8 mouse cellular contexts compared by ENCODE assay signal in the genomic region with DNA sequence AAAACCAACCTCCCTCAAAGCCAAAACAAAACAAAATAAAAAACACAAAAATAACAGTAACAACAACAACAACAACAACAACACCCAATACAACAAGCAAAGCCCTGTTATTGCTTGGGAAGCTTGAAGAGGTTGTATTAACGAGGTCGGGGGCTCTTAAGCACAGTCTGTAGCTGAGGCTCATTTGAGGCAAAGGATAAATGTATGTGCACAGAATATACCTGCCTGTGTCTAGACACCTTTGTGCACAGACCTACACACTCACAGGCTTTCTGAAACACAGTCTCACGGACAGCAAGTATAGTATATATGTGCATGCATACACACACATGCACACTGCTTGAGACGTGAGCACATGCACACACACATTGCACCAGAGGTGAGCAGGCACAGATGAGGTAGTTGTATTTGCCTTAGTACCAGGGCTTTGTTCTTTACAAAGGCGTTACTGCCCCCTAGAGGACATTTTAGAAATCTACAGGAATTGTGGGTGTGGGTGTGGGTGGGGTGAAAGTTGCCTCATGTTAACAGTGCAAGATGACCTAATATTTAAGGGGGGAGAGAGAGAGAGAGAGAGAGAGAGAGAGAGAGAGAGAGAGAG. TPM values are rescaled to one million over a fixed set of nuclear protein-coding genes. Genes with fewer than 3 reads are reported as not detected.
A peak's percentile ranks its signal among the peaks of the same experiment; 100 is the strongest.
DNase-seq lines count a peak whose midpoint lies in the region; ATAC-seq and TF ChIP-seq lines count a peak whose summit lies in the region.

No protein-coding gene starts in this region.

- no peak overlapping the region for H3K4me3 ChIP-seq in embryonic facial prominence, embryonic 14.5 days (ENCODE audit: low read depth, low read length)
- H3K4me3 ChIP-seq in liver, embryonic 16.5 days (ENCODE audit: low read depth, low read length): no peak overlapping the region
- no peak overlapping the region for H3K4me3 ChIP-seq in neural tube, embryonic 12.5 days

- H3K4me1 ChIP-seq in embryonic facial prominence, embryonic 14.5 days (ENCODE audit: control insufficient read depth, insufficient read depth, low read length): no peaks in the 10 kb centered on the region
- no peaks in the 10 kb centered on the region for H3K4me1 ChIP-seq in liver, embryonic 16.5 days (ENCODE audit: control insufficient read depth, low read depth, low read length)
- H3K4me1 ChIP-seq in neural tube, embryonic 12.5 days: no peaks in the 10 kb centered on the region

- no peak overlapping the region for H3K4me2 ChIP-seq in embryonic facial prominence, embryonic 14.5 days (ENCODE audit: low read depth, low read length)
- H3K4me2 ChIP-seq in liver, embryonic 16.5 days (ENCODE audit: low read depth, low read length): no peak overlapping the region
- H3K4me2 ChIP-seq in neural tube, embryonic 12.5 days (replicated peaks): no peak overlapping the region

- DNase-seq in cerebellum, adult 18-20 months: peak; percentile 43 to 44
- no peak for DNase-seq in cerebellum, adult 11-12 months
- DNase-seq in Patski (ENCODE audit: low read depth, low spot score): peak; percentile 22
- peak; percentile 69 for DNase-seq in embryonic facial prominence, embryonic 14.5 days (ENCODE audit: low spot score)
- DNase-seq in induced T-regulatory cell, adult 2 months (ENCODE audit: low read depth): peak; percentile 81
- no peak for DNase-seq in ovary, postnatal 36 days (ENCODE audit: low spot score)

- H3K27ac ChIP-seq in embryonic facial prominence, embryonic 14.5 days (replicated peaks; ENCODE audit: low read depth, low read length): no peak overlapping the region
- no peak overlapping the region for H3K27ac ChIP-seq in liver, embryonic 16.5 days (ENCODE audit: low read length)
- no peak overlapping the region for H3K27ac ChIP-seq in neural tube, embryonic 12.5 days

- WGBS in embryonic facial prominence, embryonic 14.5 days: 27% methylated on average over 5 of the region's 5 CpGs
- WGBS in liver, embryonic 16.5 days (ENCODE audit: insufficient replicate concordance): 21% methylated on average over 5 of the region's 5 CpGs
- 20% methylated on average over 5 of the region's 5 CpGs for WGBS in neural tube, embryonic 12.5 days

- peak; percentile 62 for TF ChIP-seq CTCF in Patski (IDR thresholded peaks at IDR 0.05)

- POLR2A ChIA-PET in Patski (lab: Charles Lee): interaction anchor here (0.7 kb wide), 1 partner anchor 1207 kb away, joined by 4 read pairs; no protein-coding TSS in a partner anchor

- CTCF ChIA-PET in Patski (lab: Charles Lee): no interaction called here

- H3K27me3 ChIP-seq in Patski: peaks cover 63% of the 10 kb centered on the region
- H3K27me3 ChIP-seq in embryonic facial prominence, embryonic 14.5 days (replicated peaks; ENCODE audit: control insufficient read depth, insufficient read depth, low read length): peaks cover 13% of the 10 kb centered on the region
- peaks cover 5% of the 10 kb centered on the region; the same call in 1 of the 2 replicates for H3K27me3 ChIP-seq in liver, embryonic 16.5 days (ENCODE audit: control insufficient read depth, insufficient read depth, low read depth, low read length)
- no peaks in the 10 kb centered on the region; the same call in 1 of the 2 replicates for H3K27me3 ChIP-seq in neural tube, embryonic 12.5 days (replicated peaks)

- in situ Hi-C loops in Patski (cut with MboI; ENCODE audit: low pct_unique_long_range_greater_than_20kb): no loop called here

- no peak overlapping the region for H3K9ac ChIP-seq in embryonic facial prominence, embryonic 14.5 days (ENCODE audit: low read depth, low read length)
- H3K9ac ChIP-seq in liver, embryonic 16.5 days (ENCODE audit: low read depth, low read length): no peak overlapping the region
- no peak overlapping the region for H3K9ac ChIP-seq in neural tube, embryonic 12.5 days

- ATAC-seq in Patski: peak; percentile 71
- peak; percentile 86 for ATAC-seq in embryonic facial prominence, embryonic 14.5 days (ENCODE audit: low read depth)
- peak; percentile 61; the same call in 1 of the 2 replicates for ATAC-seq in liver, embryonic 16.5 days (ENCODE audit: low read depth)
- ATAC-seq in neural tube, embryonic 12.5 days (ENCODE audit: low FRiP score, low read depth): peak; percentile 75

- no peaks in the 10 kb centered on the region for H3K36me3 ChIP-seq in embryonic facial prominence, embryonic 14.5 days (ENCODE audit: control insufficient read depth, insufficient read depth, low read length)
- H3K36me3 ChIP-seq in liver, embryonic 16.5 days (ENCODE audit: control insufficient read depth, insufficient read depth): no peaks in the 10 kb centered on the region
- no peaks in the 10 kb centered on the region for H3K36me3 ChIP-seq in neural tube, embryonic 12.5 days

- H3K9me3 ChIP-seq in embryonic facial prominence, embryonic 14.5 days (ENCODE audit: control insufficient read depth, low read length): no peaks in the 10 kb centered on the region
- no peaks in the 10 kb centered on the region for H3K9me3 ChIP-seq in liver, embryonic 16.5 days (replicated peaks; ENCODE audit: control insufficient read depth, low read length)
- no peaks in the 10 kb centered on the region for H3K9me3 ChIP-seq in neural tube, embryonic 12.5 days

RNA-seq across cellular contexts. Expression of gene Tspyl2, which starts 10.4 kb away (rescaled TPM):
- polyA plus RNA-seq in Patski (2021): 36.2 TPM
- polyA plus RNA-seq in embryonic facial prominence, embryonic 14.5 days (2014; fragmentation: Nextera tagmentation; extraction: Ambion mirVana): 22.4 and 25.2 TPM in 2 replicates
- polyA plus RNA-seq in liver, embryonic 16.5 days (2015; fragmentation: Nextera tagmentation; extraction: Ambion mirVana): 5.6 and 6.6 TPM in 2 replicates
- 50.2 and 53.7 TPM in 2 replicates for polyA plus RNA-seq in neural tube, embryonic 12.5 days (2016; fragmentation: Nextera tagmentation; extraction: Ambion mirVana)

RNA-seq across cellular contexts. Expression of gene Gpr173, which starts 15.9 kb away (rescaled TPM):
- 0.41 TPM for polyA plus RNA-seq in Patski (2021)
- polyA plus RNA-seq in embryonic facial prominence, embryonic 14.5 days (2014; fragmentation: Nextera tagmentation; extraction: Ambion mirVana): 4.2 and 4.8 TPM in 2 replicates
- polyA plus RNA-seq in liver, embryonic 16.5 days (2015; fragmentation: Nextera tagmentation; extraction: Ambion mirVana): 0.11 and 0.16 TPM in 2 replicates
- polyA plus RNA-seq in neural tube, embryonic 12.5 days (2016; fragmentation: Nextera tagmentation; extraction: Ambion mirVana): 8.5 and 8.6 TPM in 2 replicates

RNA-seq across cellular contexts. Expression of gene Kantr, which starts 25.4 kb away (rescaled TPM):
- polyA plus RNA-seq in Patski (2021): 11.1 TPM
- 13.3 and 15.4 TPM in 2 replicates for polyA plus RNA-seq in embryonic facial prominence, embryonic 14.5 days (2014; fragmentation: Nextera tagmentation; extraction: Ambion mirVana)
- polyA plus RNA-seq in liver, embryonic 16.5 days (2015; fragmentation: Nextera tagmentation; extraction: Ambion mirVana): 2.8 and 3.4 TPM in 2 replicates
- 18.6 and 19.0 TPM in 2 replicates for polyA plus RNA-seq in neural tube, embryonic 12.5 days (2016; fragmentation: Nextera tagmentation; extraction: Ambion mirVana)

Comparison
In these comparisons a context has a peak if more than half of its experiments do, and no peak if none do; other contexts are left out.
1. DNase-seq: peak in cerebellum, adult 18-20 months (2 of 2), Patski (single experiment), embryonic facial prominence, embryonic 14.5 days (single experiment) and induced T-regulatory cell, adult 2 months (single experiment); none in cerebellum, adult 11-12 months (single experiment) and ovary, postnatal 36 days (single experiment).
2. Peak in every context shown above with its lines, with median percentiles within 50 percentile points of each other: ATAC-seq.